Mouse (Mus musculus): ENCODE results near the gene 1700020A23Rik. TPM values are rescaled to one million over a fixed set of nuclear protein-coding genes. Genes with fewer than 3 reads are reported as not detected.

Gene 1700020A23Rik
- polyA plus RNA-seq, 1 experiment, result not detected

- no peak for DNase-seq (ENCODE audit: low read depth)
- TF ChIP-seq POLR2A (IDR thresholded peaks at IDR 0.05; ENCODE audit: borderline replicate concordance, extremely low read depth, insufficient read depth, insufficient read length, poor library complexity, severe bottlenecking) (no peak), CTCF (IDR thresholded peaks at IDR 0.05; ENCODE audit: borderline replicate concordance, extremely low read depth, insufficient read depth, insufficient read length) (no peak)
Observed at GRCm38 (mm10) chr2:130390993-130391625, 13.9 kb upstream of the 1700020A23Rik start.

GRCm38 (mm10) chr2:130392836-130393235, 12.2 kb upstream of the 1700020A23Rik start:
- no peak for DNase-seq (ENCODE audit: low read depth)
- TF ChIP-seq POLR2A (IDR thresholded peaks at IDR 0.05; ENCODE audit: borderline replicate concordance, extremely low read depth, insufficient read depth, insufficient read length, poor library complexity, severe bottlenecking) (no peak), CTCF (IDR thresholded peaks at IDR 0.05; ENCODE audit: borderline replicate concordance, extremely low read depth, insufficient read depth, insufficient read length) (no peak)

- no peak for DNase-seq (ENCODE audit: low read depth)
- no peak for TF ChIP-seq CTCF (IDR thresholded peaks at IDR 0.05; ENCODE audit: borderline replicate concordance, extremely low read depth, insufficient read depth, insufficient read length)
- TF ChIP-seq POLR2A (IDR thresholded peaks at IDR 0.05; ENCODE audit: borderline replicate concordance, extremely low read depth, insufficient read depth, insufficient read length, poor library complexity, severe bottlenecking), result no peak
Observed at GRCm38 (mm10) chr2:130395696-130396095, 9.4 kb upstream of the 1700020A23Rik start.

DNA sequence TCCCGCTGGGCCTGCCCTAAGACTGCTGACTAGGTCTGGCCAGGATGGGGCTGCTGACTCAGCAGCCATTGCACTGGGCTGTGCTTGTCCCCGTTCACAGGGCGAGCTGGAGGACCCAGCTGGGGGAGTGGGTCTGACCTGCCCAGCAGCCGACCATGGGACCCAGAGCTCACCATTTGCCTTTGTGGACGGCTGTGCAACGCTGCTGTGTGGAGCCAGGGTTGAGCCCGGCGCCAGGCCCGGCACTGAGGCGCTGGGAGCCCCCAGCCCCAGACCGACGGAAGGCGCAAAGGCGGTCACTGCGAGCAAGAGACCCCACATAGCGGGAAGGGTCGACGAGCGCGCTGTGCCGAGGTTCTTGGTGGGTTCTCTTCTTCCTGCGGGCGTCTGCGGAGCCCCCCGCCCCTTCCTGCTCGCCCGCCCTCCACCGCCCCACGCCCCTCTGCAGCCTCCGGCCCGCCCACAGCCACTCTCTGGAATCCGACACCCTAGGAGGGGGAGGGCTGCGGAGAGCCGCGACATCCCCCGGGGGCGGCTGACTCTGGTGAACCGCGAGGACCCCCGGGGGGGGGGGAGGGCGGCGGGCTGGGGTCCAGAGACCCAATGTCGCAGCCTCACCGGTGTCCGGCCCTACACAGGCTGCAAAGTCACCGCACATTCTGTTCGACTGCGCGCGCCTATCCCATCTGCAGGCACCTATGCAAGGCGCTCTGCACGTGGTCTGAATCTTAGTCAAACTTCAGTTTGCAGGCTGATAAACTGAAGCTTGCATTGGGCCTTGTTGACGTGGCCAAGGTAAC, 7.7 kb upstream of the 1700020A23Rik start, which contains the start of gene Cpxm1:
Cpxm1 (minus strand) TSS at position 389 of the 800 bp plus-strand sequence.
- TF ChIP-seq POLR2A (IDR thresholded peaks at IDR 0.05; ENCODE audit: borderline replicate concordance, extremely low read depth, insufficient read depth, insufficient read length, poor library complexity, severe bottlenecking) (no peak), CTCF (IDR thresholded peaks at IDR 0.05; ENCODE audit: borderline replicate concordance, extremely low read depth, insufficient read depth, insufficient read length) (no peak)
- peak; percentile 69 for DNase-seq (ENCODE audit: low read depth)

GRCm38 (mm10) chr2:130398091-130398490, 7.0 kb upstream of the 1700020A23Rik start:
- no peak for TF ChIP-seq POLR2A (IDR thresholded peaks at IDR 0.05; ENCODE audit: borderline replicate concordance, extremely low read depth, insufficient read depth, insufficient read length, poor library complexity, severe bottlenecking)
- no peak for TF ChIP-seq CTCF (IDR thresholded peaks at IDR 0.05; ENCODE audit: borderline replicate concordance, extremely low read depth, insufficient read depth, insufficient read length)
- no peak for DNase-seq (ENCODE audit: low read depth)

GRCm38 (mm10) chr2:130400046-130400445, 5.0 kb upstream of the 1700020A23Rik start:
- TF ChIP-seq POLR2A (IDR thresholded peaks at IDR 0.05; ENCODE audit: borderline replicate concordance, extremely low read depth, insufficient read depth, insufficient read length, poor library complexity, severe bottlenecking), result no peak
- no peak for TF ChIP-seq CTCF (IDR thresholded peaks at IDR 0.05; ENCODE audit: borderline replicate concordance, extremely low read depth, insufficient read depth, insufficient read length)
- no peak for DNase-seq (ENCODE audit: low read depth)

DNA sequence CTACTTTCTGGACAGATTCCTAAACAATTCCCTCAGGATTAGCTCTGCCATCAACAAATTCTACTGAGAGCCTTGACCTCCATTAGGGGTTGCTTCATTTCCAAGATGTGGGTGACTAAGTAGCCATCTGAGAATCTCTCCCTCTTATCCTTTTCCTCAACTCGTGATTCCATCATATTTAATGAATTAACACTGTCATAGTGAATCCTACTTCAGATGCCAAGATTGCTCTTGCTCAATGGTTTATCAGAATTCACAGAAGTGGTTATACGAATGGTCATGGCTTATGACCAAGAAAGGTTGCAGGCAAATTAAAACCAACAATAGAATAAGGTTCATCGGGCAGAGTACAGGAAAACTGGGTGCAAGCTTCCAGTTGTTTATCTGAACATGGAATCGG, 3.2 kb upstream of the 1700020A23Rik start:
- TF ChIP-seq POLR2A (IDR thresholded peaks at IDR 0.05; ENCODE audit: borderline replicate concordance, extremely low read depth, insufficient read depth, insufficient read length, poor library complexity, severe bottlenecking) (no peak), CTCF (IDR thresholded peaks at IDR 0.05; ENCODE audit: borderline replicate concordance, extremely low read depth, insufficient read depth, insufficient read length) (no peak)

GRCm38 (mm10) chr2:130406178-130406577, 1.1 kb downstream of the 1700020A23Rik start, which contains the start of gene Tmem239:
TSS of gene Tmem239 (plus strand) at chr2:130406478.
- no peak for TF ChIP-seq CTCF (IDR thresholded peaks at IDR 0.05; ENCODE audit: borderline replicate concordance, extremely low read depth, insufficient read depth, insufficient read length)
- no peak for DNase-seq (ENCODE audit: low read depth)

More for the DNA sequence above, 3.2 kb upstream of the 1700020A23Rik start:
- no peak for DNase-seq (ENCODE audit: low read depth)

DNA sequence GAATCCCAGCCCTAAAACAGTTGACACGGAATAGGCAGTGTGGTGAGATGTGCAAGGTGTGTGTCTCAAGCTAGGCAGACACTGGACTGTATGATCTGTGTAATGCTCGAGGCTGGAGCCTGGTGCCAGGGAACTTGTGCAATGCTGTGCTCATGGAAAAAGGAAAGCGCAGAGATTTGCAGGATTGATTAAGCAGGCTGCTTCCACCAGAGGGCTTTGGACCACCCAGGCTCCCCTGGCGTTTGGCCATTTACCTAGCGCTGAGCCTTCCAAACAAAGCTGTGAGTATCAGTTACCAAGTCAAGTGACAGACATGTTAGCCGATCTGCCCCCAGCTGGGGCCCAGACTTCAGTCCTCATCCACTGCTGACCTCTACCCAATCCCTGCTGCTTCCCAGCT, 3.1 kb downstream of the 1700020A23Rik start:
- TF ChIP-seq CTCF (IDR thresholded peaks at IDR 0.05; ENCODE audit: borderline replicate concordance, extremely low read depth, insufficient read depth, insufficient read length) (peak; percentile 33; the same call in 1 of the 2 replicates), POLR2A (IDR thresholded peaks at IDR 0.05; ENCODE audit: borderline replicate concordance, extremely low read depth, insufficient read depth, insufficient read length, poor library complexity, severe bottlenecking) (no peak)
- DNase-seq (ENCODE audit: low read depth), result peak; percentile 76

DNA sequence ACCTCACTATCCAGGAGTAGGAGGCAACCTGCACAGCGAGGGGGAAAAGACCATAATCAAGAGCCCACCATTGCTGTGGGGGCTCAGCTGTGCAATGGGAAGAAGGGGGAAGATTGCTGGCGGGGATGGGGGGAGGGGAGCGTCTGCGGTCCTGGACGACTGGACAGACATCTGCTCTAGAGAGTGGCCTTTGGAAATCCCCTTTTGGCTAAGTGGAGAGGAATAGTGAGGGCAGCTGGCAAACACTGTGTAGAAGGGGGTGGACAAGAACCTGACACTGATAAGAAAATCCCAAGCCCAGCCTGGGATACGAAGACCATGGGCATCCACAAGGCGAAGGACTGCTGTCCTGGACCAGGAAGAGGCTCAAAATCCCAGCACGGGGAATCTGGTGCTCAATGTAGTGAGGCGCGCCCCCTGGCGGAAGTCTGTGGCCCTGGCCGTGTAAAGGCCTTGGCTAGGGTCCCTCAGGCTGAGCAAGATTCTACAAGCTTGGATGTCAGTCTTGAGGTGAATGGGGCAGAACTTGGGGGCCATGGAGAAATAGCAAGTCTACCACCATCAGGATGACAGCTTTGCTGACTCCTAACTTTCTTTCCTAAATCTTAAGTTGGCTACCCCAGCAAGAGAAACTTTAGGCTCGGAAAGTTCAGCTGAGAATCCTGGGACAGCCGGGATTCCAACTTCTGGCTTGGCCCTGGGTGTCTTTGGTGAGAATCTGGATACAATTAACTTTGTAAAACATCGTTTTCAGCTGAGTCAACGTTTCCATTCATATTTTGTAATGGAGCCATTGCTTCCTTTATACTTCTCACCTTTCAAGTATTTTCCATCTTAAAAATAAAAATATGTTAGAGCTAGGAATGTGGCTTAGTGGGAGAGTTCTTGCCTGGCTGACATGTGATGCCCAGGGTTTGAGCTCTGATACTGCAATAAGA, 6.8 kb downstream of the 1700020A23Rik start:
- DNase-seq (ENCODE audit: low read depth), result peak; percentile 88
- TF ChIP-seq CTCF (IDR thresholded peaks at IDR 0.05; ENCODE audit: borderline replicate concordance, extremely low read depth, insufficient read depth, insufficient read length) (peak; percentile 97), POLR2A (IDR thresholded peaks at IDR 0.05; ENCODE audit: borderline replicate concordance, extremely low read depth, insufficient read depth, insufficient read length, poor library complexity, severe bottlenecking) (no peak)

GRCm38 (mm10) chr2:130412775-130413174, 7.7 kb downstream of the 1700020A23Rik start:
- TF ChIP-seq CTCF (IDR thresholded peaks at IDR 0.05; ENCODE audit: borderline replicate concordance, extremely low read depth, insufficient read depth, insufficient read length) (no peak), POLR2A (IDR thresholded peaks at IDR 0.05; ENCODE audit: borderline replicate concordance, extremely low read depth, insufficient read depth, insufficient read length, poor library complexity, severe bottlenecking) (no peak)
- no peak for DNase-seq (ENCODE audit: low read depth)
